Mouse (Mus musculus): Measurements from ENCODE around the gene Emilin3. TPM values are rescaled to one million over a fixed set of nuclear protein-coding genes. Genes with fewer than 3 reads are reported as not detected.

The Emilin3 gene
- polyA plus RNA-seq, 1 experiment = not detected

GRCm38 (mm10) chr2:160886221-160886620 lies 25.9 kb downstream of the Emilin3 start:
- no peaks in the 10 kb centered on the region for H3K27me3 ChIP-seq (ENCODE audit: control insufficient read depth, insufficient read depth, low read length)
- 92% methylated on average over 3 of the region's 3 CpGs for WGBS
- no peak overlapping the region for H3K4me3 ChIP-seq (ENCODE audit: extremely low read depth, insufficient read depth, insufficient read length)
- TF ChIP-seq POLR2A (IDR thresholded peaks at IDR 0.05; ENCODE audit: low read depth, low read length) = no peak
- no peak for TF ChIP-seq CTCF (IDR thresholded peaks at IDR 0.05; ENCODE audit: extremely low read depth, insufficient read depth, insufficient read length, insufficient replicate concordance)
- no peaks in the 10 kb centered on the region for H3K36me3 ChIP-seq (ENCODE audit: control insufficient read depth, insufficient read depth, low read length)
- H3K27ac ChIP-seq (ENCODE audit: insufficient read depth, low read length) = no peak overlapping the region
- DNase-seq (ENCODE audit: low read depth in 1 of 2, low spot score in 2 of 2) = no peak
- H3K4me1 ChIP-seq (ENCODE audit: control insufficient read depth, insufficient read depth, insufficient read length) = no peaks in the 10 kb centered on the region

GRCm38 (mm10) chr2:160884830-160885229 lies 27.3 kb downstream of the Emilin3 start:
- WGBS = 29% methylated on average over 2 of the region's 2 CpGs
- Histone ChIP-seq H3K27ac (ENCODE audit: insufficient read depth, low read length) (no peak overlapping the region), H3K4me3 (ENCODE audit: extremely low read depth, insufficient read depth, insufficient read length) (no peak overlapping the region), H3K4me1 (ENCODE audit: control insufficient read depth, insufficient read depth, insufficient read length) (no peaks in the 10 kb centered on the region), H3K27me3 (ENCODE audit: control insufficient read depth, insufficient read depth, low read length) (no peaks in the 10 kb centered on the region), H3K36me3 (ENCODE audit: control insufficient read depth, insufficient read depth, low read length) (no peaks in the 10 kb centered on the region)
- TF ChIP-seq POLR2A (IDR thresholded peaks at IDR 0.05; ENCODE audit: low read depth, low read length) (no peak), CTCF (IDR thresholded peaks at IDR 0.05; ENCODE audit: extremely low read depth, insufficient read depth, insufficient read length, insufficient replicate concordance) (peak; percentile 54; the same call in 1 of the 2 replicates)
- peak in 1 of 2 experiments; percentile 22 for DNase-seq (ENCODE audit: low read depth in 1 of 2, low spot score in 2 of 2)

DNA sequence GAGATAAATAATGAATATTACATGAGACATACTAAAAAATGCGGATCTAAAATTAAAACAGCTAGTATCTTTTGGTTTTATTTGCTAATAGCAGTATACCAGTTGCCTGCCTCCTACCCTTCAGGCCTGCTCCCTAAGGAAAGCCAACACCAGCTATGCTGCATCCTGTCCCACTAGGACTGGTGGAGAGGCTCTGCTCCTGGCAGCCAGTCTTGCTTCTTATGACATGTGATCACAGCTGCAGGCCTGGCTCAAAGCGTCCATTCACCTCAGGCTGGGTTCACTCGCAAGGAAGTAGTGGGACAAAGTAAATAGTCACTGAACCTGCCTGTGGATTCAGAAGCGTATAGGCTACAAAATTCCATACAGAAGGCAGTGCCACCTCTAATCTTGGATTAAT lies 28.2 kb downstream of the Emilin3 start:
- Histone ChIP-seq H3K4me1 (ENCODE audit: control insufficient read depth, insufficient read depth, insufficient read length) (no peaks in the 10 kb centered on the region), H3K36me3 (ENCODE audit: control insufficient read depth, insufficient read depth, low read length) (no peaks in the 10 kb centered on the region), H3K27ac (ENCODE audit: insufficient read depth, low read length) (no peak overlapping the region), H3K27me3 (ENCODE audit: control insufficient read depth, insufficient read depth, low read length) (no peaks in the 10 kb centered on the region), H3K4me3 (ENCODE audit: extremely low read depth, insufficient read depth, insufficient read length) (no peak overlapping the region)
- DNase-seq (ENCODE audit: low read depth in 1 of 2, low spot score in 2 of 2) = no peak
- WGBS = 90% methylated on average over 4 of the region's 4 CpGs
- no peak for TF ChIP-seq POLR2A (IDR thresholded peaks at IDR 0.05; ENCODE audit: low read depth, low read length)

- 79% methylated on average over 5 of the region's 5 CpGs for WGBS
- Histone ChIP-seq H3K27ac (ENCODE audit: insufficient read depth, low read length) (no peak overlapping the region), H3K4me1 (ENCODE audit: control insufficient read depth, insufficient read depth, insufficient read length) (no peaks in the 10 kb centered on the region), H3K36me3 (ENCODE audit: control insufficient read depth, insufficient read depth, low read length) (no peaks in the 10 kb centered on the region), H3K27me3 (ENCODE audit: control insufficient read depth, insufficient read depth, low read length) (no peaks in the 10 kb centered on the region), H3K4me3 (ENCODE audit: extremely low read depth, insufficient read depth, insufficient read length) (no peak overlapping the region)
- no peak for DNase-seq (ENCODE audit: low read depth in 1 of 2, low spot score in 2 of 2)
- TF ChIP-seq POLR2A (IDR thresholded peaks at IDR 0.05; ENCODE audit: low read depth, low read length) (no peak), CTCF (IDR thresholded peaks at IDR 0.05; ENCODE audit: extremely low read depth, insufficient read depth, insufficient read length, insufficient replicate concordance) (no peak)
Observed at GRCm38 (mm10) chr2:160882436-160882835, 29.7 kb downstream of the Emilin3 start.

GRCm38 (mm10) chr2:160881462-160882101 lies 30.5 kb downstream of the Emilin3 start:
- H3K36me3 ChIP-seq (ENCODE audit: control insufficient read depth, insufficient read depth, low read length) = no peaks in the 10 kb centered on the region
- WGBS = 45% methylated on average over 6 of the region's 6 CpGs
- DNase-seq (ENCODE audit: low read depth in 1 of 2, low spot score in 2 of 2) = no peak
- no peaks in the 10 kb centered on the region for H3K27me3 ChIP-seq (ENCODE audit: control insufficient read depth, insufficient read depth, low read length)
- TF ChIP-seq POLR2A (IDR thresholded peaks at IDR 0.05; ENCODE audit: low read depth, low read length) (no peak), CTCF (IDR thresholded peaks at IDR 0.05; ENCODE audit: extremely low read depth, insufficient read depth, insufficient read length, insufficient replicate concordance) (no peak)
- H3K4me3 ChIP-seq (ENCODE audit: extremely low read depth, insufficient read depth, insufficient read length) = no peak overlapping the region
- no peaks in the 10 kb centered on the region for H3K4me1 ChIP-seq (ENCODE audit: control insufficient read depth, insufficient read depth, insufficient read length)
- H3K27ac ChIP-seq (ENCODE audit: insufficient read depth, low read length) = peak overlapping the region; percentile 43

DNA sequence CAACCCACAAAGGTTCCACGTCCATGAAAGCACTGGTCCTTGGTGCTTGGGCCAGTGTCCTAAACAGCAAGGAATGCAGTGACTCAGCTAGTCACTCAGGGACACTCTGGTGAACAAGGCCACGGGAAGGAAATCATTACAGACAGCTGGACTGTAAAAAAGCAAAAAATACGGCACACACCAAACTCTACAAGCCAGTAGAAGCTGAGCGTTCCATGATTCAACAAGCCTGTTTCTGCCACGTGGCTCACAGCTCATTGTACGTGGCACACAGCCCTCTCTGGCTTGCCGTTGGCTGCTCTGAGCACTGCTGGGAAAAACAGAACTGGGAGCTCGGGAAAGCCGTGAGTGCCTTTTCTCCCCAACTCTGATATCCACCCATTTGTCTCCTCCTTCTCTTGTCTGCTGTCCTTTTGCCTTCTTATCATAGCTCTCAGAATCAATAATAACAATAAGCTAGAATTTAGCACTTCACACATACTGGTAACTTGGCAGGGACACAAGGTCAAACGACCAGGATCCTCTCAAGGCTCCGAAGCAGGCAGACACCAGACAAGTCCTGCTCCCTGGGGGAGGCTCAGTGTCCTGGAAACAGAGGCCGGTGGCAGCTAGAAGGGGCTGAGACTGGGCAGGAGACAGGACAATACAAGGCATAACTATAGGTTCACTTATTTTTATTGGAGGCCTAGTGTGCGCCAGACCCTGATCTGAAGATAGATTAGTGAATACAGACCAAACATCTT lies 31.5 kb downstream of the Emilin3 start, which contains the start of gene Lpin3:
Lpin3 (plus strand) TSS at position 218 of the 743 bp plus-strand sequence.
- DNase-seq (ENCODE audit: low read depth in 1 of 2, low spot score in 2 of 2) = no peak
- Histone ChIP-seq H3K27me3 (ENCODE audit: control insufficient read depth, insufficient read depth, low read length) (no peaks in the 10 kb centered on the region), H3K4me1 (ENCODE audit: control insufficient read depth, insufficient read depth, insufficient read length) (no peaks in the 10 kb centered on the region), H3K36me3 (ENCODE audit: control insufficient read depth, insufficient read depth, low read length) (no peaks in the 10 kb centered on the region), H3K27ac (ENCODE audit: insufficient read depth, low read length) (peak within 1 kb of the TSS; percentile 43), H3K4me3 (ENCODE audit: extremely low read depth, insufficient read depth, insufficient read length) (no peak within 1 kb of the TSS)
- TF ChIP-seq CTCF (IDR thresholded peaks at IDR 0.05; ENCODE audit: extremely low read depth, insufficient read depth, insufficient read length, insufficient replicate concordance) (no peak), POLR2A (IDR thresholded peaks at IDR 0.05; ENCODE audit: low read depth, low read length) (no peak)
- WGBS = 71% methylated on average over 13 of the region's 13 CpGs

GRCm38 (mm10) chr2:160876115-160876514 lies 36.0 kb downstream of the Emilin3 start:
- Histone ChIP-seq H3K4me1 (ENCODE audit: control insufficient read depth, insufficient read depth, insufficient read length) (peaks cover 3% of the 10 kb centered on the region; the same call in 1 of the 2 replicates), H3K4me3 (ENCODE audit: extremely low read depth, insufficient read depth, insufficient read length) (no peak overlapping the region), H3K36me3 (ENCODE audit: control insufficient read depth, insufficient read depth, low read length) (no peaks in the 10 kb centered on the region), H3K27ac (ENCODE audit: insufficient read depth, low read length) (no peak overlapping the region), H3K27me3 (ENCODE audit: control insufficient read depth, insufficient read depth, low read length) (no peaks in the 10 kb centered on the region)
- TF ChIP-seq POLR2A (IDR thresholded peaks at IDR 0.05; ENCODE audit: low read depth, low read length) = no peak
- no peak for TF ChIP-seq CTCF (IDR thresholded peaks at IDR 0.05; ENCODE audit: extremely low read depth, insufficient read depth, insufficient read length, insufficient replicate concordance)
- 92% methylated on average over 4 of the region's 4 CpGs for WGBS
- DNase-seq (ENCODE audit: low read depth in 1 of 2, low spot score in 2 of 2) = no peak
